Mouse (Mus musculus) heart, embryonic 13.5 days (tissue): ENCODE data around the gene Etnk1. TPM values are rescaled to one million over a fixed set of nuclear protein-coding genes. Genes with fewer than 3 reads are reported as not detected.
A peak's percentile ranks its signal among the peaks of the same experiment; 100 is the strongest.

Experiments used
- ATAC-seq: fragments of 200-750 bp; cut with Nextera tagmentation; 2 replicates; pipeline ENCODE4 v1.8.0; 2017; ENCODE audit warnings: moderate TSS enrichment; ENCODE audit not compliant: insufficient number of reproducible peaks, low FRiP score, low TSS enrichment; ENCODE audit errors: extremely low read depth
- H3K27ac ChIP-seq: fragments of 300-500 bp; sonication (generic); replicated peaks from 2 replicates; pipeline ENCODE4 v1.5.1; 2015; ENCODE audit warnings: moderate library complexity, mild to moderate bottlenecking, inconsistent platforms
- H3K27me3 ChIP-seq: fragments of 300-500 bp; sonication (generic); replicated peaks from 2 replicates; pipeline ENCODE4 v1.6.1; 2015; ENCODE audit warnings: mild to moderate bottlenecking, inconsistent platforms
- H3K36me3 ChIP-seq: fragments of 300-500 bp; sonication (generic); 2 replicates; pipeline ENCODE4 v1.6.1; 2015; ENCODE audit warnings: mild to moderate bottlenecking, inconsistent platforms
- H3K4me1 ChIP-seq: fragments of 300-500 bp; sonication (generic); 2 replicates; pipeline ENCODE4 v1.6.1; 2015; ENCODE audit warnings: inconsistent platforms
- H3K4me2 ChIP-seq: fragments of 300-500 bp; sonication (generic); 2 replicates; pipeline ENCODE4 v1.6.1; 2015; ENCODE audit warnings: inconsistent platforms, mild to moderate bottlenecking, moderate library complexity
- H3K4me3 ChIP-seq: fragments of 300-500 bp; sonication (generic); 2 replicates; pipeline ENCODE4 v1.5.1; 2015; ENCODE audit warnings: moderate library complexity, mild to moderate bottlenecking, inconsistent platforms
- H3K9ac ChIP-seq: fragments of 300-500 bp; sonication (generic); 2 replicates; pipeline ENCODE4 v1.6.1; 2015; ENCODE audit warnings: inconsistent platforms, mild to moderate bottlenecking, moderate library complexity
- H3K9me3 ChIP-seq: fragments of 300-500 bp; sonication (generic); 2 replicates; pipeline ENCODE4 v1.6.1; 2016; ENCODE audit warnings: inconsistent platforms
- WGBS: fragments of 180-500 bp; shearing (Covaris S2); methylation state at CpG from one replicate; pipeline ENCODE4 v1.1.7; 2015; ENCODE audit warnings: mixed read lengths; 5-methylcytosine and 5-hydroxymethylcytosine counted together
- polyA plus RNA-seq: library from polyadenylated mRNA; unstranded; fragments of >200 nt; fragmentation: Nextera tagmentation; extraction: Ambion mirVana; gene quantifications from 2 replicates; pipeline ENCODE4 v1.2.1, GENCODE M21; 2015

Gene Etnk1
- polyA plus RNA-seq, 1 experiment from 2014 or later: 11.0 TPM

GRCm38 (mm10) chr6:143259870-143260559 lies 93.0 kb downstream of the Etnk1 start:
- Histone ChIP-seq H3K4me3 (no peak overlapping the region), H3K9ac (no peak overlapping the region), H3K4me2 (peak overlapping the region; percentile 18; the same call in 1 of the 2 replicates), H3K4me1 (no peaks in the 10 kb centered on the region), H3K36me3 (no peaks in the 10 kb centered on the region), H3K27ac (no peak overlapping the region), H3K9me3 (no peaks in the 10 kb centered on the region), H3K27me3 (0 out of 2 replicates have a peak, but pooled peaks cover 2% of the 10 kb centered on the region)
- WGBS: 68% methylated on average over 18 of the region's 18 CpGs
- no peak for ATAC-seq

GRCm38 (mm10) chr6:143260560-143261288 lies 93.7 kb downstream of the Etnk1 start:
- H3K4me2 ChIP-seq: no peak overlapping the region
- H3K4me1 ChIP-seq: no peaks in the 10 kb centered on the region
- H3K27ac ChIP-seq: no peak overlapping the region
- no peaks in the 10 kb centered on the region for H3K9me3 ChIP-seq
- no peaks in the 10 kb centered on the region for H3K36me3 ChIP-seq
- H3K9ac ChIP-seq: no peak overlapping the region
- 86% methylated on average over 14 of the region's 14 CpGs for WGBS
- no peak for ATAC-seq
- H3K27me3 ChIP-seq: 0 out of 2 replicates have a peak, but pooled peaks cover 2% of the 10 kb centered on the region
- H3K4me3 ChIP-seq: no peak overlapping the region

GRCm38 (mm10) chr6:143261289-143261665 lies 94.3 kb downstream of the Etnk1 start:
- H3K36me3 ChIP-seq: no peaks in the 10 kb centered on the region
- 0 out of 2 replicates have a peak, but pooled peaks cover 2% of the 10 kb centered on the region for H3K27me3 ChIP-seq
- no peak overlapping the region for H3K9ac ChIP-seq
- no peaks in the 10 kb centered on the region for H3K4me1 ChIP-seq
- no peak overlapping the region for H3K4me3 ChIP-seq
- H3K4me2 ChIP-seq: no peak overlapping the region
- WGBS: 71% methylated on average over 8 of the region's 8 CpGs
- H3K27ac ChIP-seq: no peak overlapping the region
- H3K9me3 ChIP-seq: no peaks in the 10 kb centered on the region
- no peak for ATAC-seq

- Histone ChIP-seq H3K36me3 (no peaks in the 10 kb centered on the region), H3K27ac (no peak overlapping the region), H3K27me3 (no peaks in the 10 kb centered on the region), H3K9me3 (no peaks in the 10 kb centered on the region), H3K4me1 (no peaks in the 10 kb centered on the region), H3K9ac (no peak overlapping the region), H3K4me2 (no peak overlapping the region), H3K4me3 (no peak overlapping the region)
- ATAC-seq: no peak
- 77% methylated on average over 10 of the region's 10 CpGs for WGBS
Measured at GRCm38 (mm10) chr6:143265482-143265881, 98.5 kb downstream of the Etnk1 start.

GRCm38 (mm10) chr6:143279222-143279621 lies 112.2 kb downstream of the Etnk1 start:
- Histone ChIP-seq H3K9ac (no peak overlapping the region), H3K4me3 (no peak overlapping the region), H3K27ac (no peak overlapping the region), H3K27me3 (no peaks in the 10 kb centered on the region), H3K36me3 (no peaks in the 10 kb centered on the region), H3K4me1 (peaks cover 2% of the 10 kb centered on the region), H3K4me2 (no peak overlapping the region), H3K9me3 (no peaks in the 10 kb centered on the region)
- no peak for ATAC-seq
- WGBS: 42% methylated on average over 3 of the region's 3 CpGs

Other genes starting within 250 kb of the Etnk1 start
- gene St8sia1, start 202.8 kb upstream of the Etnk1 start, polyA plus RNA-seq: 2.0 and 2.2 TPM in 2 replicates
- 16.5 and 18.1 TPM in 2 replicates for gene C2cd5, start 67.1 kb upstream of the Etnk1 start, polyA plus RNA-seq